Mouse (Mus musculus): ENCODE results near the gene Pax8. TPM values are rescaled to one million over a fixed set of nuclear protein-coding genes. Genes with fewer than 3 reads are reported as not detected.
A peak's percentile ranks its signal among the peaks of the same experiment; 100 is the strongest.

Pax8 gene
- polyA plus RNA-seq, 1 experiment from 2014 or later, result 5.4 TPM

DNA sequence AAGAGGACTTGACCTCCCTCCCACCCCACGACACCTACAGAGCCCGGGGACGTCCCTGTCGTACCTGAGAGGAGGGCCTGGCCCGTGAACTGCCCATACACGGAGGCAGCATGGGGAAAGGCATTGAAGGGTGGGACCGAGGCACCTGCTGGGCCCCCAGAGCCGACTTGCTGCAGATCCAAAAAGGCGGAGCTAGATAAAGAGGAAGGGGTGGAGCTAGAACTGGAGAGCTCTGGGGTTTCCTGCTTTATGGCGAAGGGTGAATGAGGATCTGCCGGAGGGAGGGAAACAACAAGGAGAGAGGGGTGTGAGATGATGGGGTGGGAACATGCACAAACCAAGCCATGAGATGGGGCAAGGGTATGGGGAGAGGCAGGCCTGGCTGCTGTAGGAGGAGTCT, 39.7 kb downstream of the Pax8 start:
- no peaks in the 10 kb centered on the region for H3K36me3 ChIP-seq (ENCODE audit: control insufficient read depth, insufficient read depth, low read length)
- H3K9me3 ChIP-seq (ENCODE audit: control insufficient read depth, low read length), result no peaks in the 10 kb centered on the region
- H3K4me3 ChIP-seq (replicated peaks; ENCODE audit: low read depth, low read length), result no peak overlapping the region
- no peak overlapping the region for H3K9ac ChIP-seq (replicated peaks; ENCODE audit: low read length)
- no peak overlapping the region for H3K4me2 ChIP-seq (ENCODE audit: low read length)
- H3K27me3 ChIP-seq (ENCODE audit: control insufficient read depth, insufficient read depth, low read length), result no peaks in the 10 kb centered on the region
- no peak for ATAC-seq (ENCODE audit: low FRiP score, low TSS enrichment)
- DNase-seq, result no peak
- H3K27ac ChIP-seq (replicated peaks; ENCODE audit: low read depth, low read length), result no peak overlapping the region
- H3K4me1 ChIP-seq (ENCODE audit: control insufficient read depth, insufficient read depth, low read length), result no peaks in the 10 kb centered on the region
- 85% methylated on average over 11 of the region's 11 CpGs for WGBS

DNA sequence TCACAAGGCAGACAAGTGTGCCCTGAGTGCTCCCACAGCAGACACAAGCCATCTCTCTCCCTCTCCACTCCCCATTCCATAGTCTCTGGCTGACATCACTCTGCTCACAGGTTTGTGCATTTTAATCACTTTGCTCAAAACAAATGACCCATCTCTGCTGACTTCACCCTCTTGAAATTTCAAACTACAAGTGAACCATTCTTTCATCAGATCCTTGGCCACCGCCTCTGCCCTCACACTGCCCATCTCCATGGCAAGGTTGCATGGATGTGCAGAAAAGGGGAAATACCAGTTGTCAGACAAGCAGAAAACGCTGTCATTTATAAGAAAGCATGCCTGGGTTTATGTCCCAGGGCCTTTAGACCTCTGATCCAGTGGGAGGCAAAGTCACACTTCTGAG, 40.7 kb downstream of the Pax8 start:
- no peak overlapping the region for H3K4me3 ChIP-seq (replicated peaks; ENCODE audit: low read depth, low read length)
- no peak overlapping the region for H3K27ac ChIP-seq (replicated peaks; ENCODE audit: low read depth, low read length)
- no peaks in the 10 kb centered on the region for H3K36me3 ChIP-seq (ENCODE audit: control insufficient read depth, insufficient read depth, low read length)
- no peaks in the 10 kb centered on the region for H3K4me1 ChIP-seq (ENCODE audit: control insufficient read depth, insufficient read depth, low read length)
- DNase-seq (no peak), ATAC-seq (ENCODE audit: low FRiP score, low TSS enrichment) (no peak)
- H3K9me3 ChIP-seq (ENCODE audit: control insufficient read depth, low read length), result no peaks in the 10 kb centered on the region
- WGBS, result 85% methylated on average over 2 of the region's 2 CpGs
- H3K9ac ChIP-seq (replicated peaks; ENCODE audit: low read length), result no peak overlapping the region
- no peaks in the 10 kb centered on the region for H3K27me3 ChIP-seq (ENCODE audit: control insufficient read depth, insufficient read depth, low read length)
- H3K4me2 ChIP-seq (ENCODE audit: low read length), result no peak overlapping the region

DNA sequence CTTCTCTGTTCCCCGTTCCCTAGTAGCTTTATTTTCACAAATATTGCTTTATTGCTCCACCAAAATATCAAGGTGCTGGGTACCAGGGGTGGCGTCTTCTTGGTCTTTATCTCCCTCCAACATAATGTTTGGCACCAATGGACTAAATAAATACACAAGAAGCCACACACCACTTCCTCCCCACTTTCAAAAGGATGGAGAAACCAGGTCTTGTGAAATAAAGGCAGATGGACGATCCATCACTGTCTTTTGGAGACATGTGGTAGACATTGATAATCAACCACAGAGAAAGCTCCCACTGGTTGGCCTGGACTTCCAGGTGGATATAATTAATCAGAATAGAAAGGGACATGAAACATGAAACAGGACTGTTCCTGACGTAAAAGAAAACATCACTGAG, 45.6 kb downstream of the Pax8 start:
- Histone ChIP-seq H3K27me3 (ENCODE audit: control insufficient read depth, insufficient read depth, low read length) (no peaks in the 10 kb centered on the region; the same call in 1 of the 2 replicates), H3K36me3 (ENCODE audit: control insufficient read depth, insufficient read depth, low read length) (no peaks in the 10 kb centered on the region), H3K4me1 (ENCODE audit: control insufficient read depth, insufficient read depth, low read length) (peaks cover 9% of the 10 kb centered on the region), H3K27ac (replicated peaks; ENCODE audit: low read depth, low read length) (no peak overlapping the region), H3K9me3 (ENCODE audit: control insufficient read depth, low read length) (no peaks in the 10 kb centered on the region), H3K4me2 (ENCODE audit: low read length) (no peak overlapping the region), H3K4me3 (replicated peaks; ENCODE audit: low read depth, low read length) (no peak overlapping the region), H3K9ac (replicated peaks; ENCODE audit: low read length) (no peak overlapping the region)
- DNase-seq (no peak), ATAC-seq (ENCODE audit: low FRiP score, low TSS enrichment) (no peak)
- WGBS, result 94% methylated on average over 4 of the region's 4 CpGs

DNA sequence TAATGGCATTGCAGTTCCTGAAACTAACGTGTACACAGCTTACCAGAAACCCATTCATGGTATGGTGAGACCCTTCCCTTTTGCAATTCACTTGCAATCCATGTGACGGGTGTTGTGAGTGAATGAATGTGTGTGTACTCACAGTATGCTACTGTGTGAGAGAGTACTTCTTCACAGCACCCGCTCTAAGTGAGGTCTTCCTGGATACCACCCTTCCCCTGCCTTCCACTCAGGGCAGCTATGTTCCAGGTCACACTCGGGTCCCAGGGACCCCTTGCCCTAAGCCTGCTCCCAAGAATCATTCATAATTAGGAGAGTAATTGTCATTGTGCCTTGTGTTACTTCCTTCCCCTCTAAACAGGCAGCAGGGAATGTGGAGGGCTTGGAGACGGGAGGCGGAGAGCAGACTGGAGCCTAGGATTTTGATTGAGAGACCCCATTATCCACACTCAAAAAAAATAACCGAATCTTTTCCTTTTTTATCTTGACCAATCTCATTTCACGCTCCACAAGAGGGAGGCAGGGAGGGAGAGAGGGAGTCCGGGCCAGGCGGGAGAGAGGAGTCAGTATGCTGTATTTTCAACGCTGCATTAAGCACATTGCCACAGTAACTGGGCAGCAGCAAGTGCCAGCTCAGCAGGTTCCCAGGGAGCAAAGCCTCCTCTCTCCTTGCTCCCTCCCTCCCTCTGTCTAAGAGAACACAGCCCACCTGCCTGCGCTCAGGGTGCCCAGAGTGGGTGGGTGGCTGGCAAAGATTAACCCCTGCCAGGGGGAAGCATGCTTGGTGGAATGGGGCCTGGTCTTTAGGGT, 47.3 kb downstream of the Pax8 start:
- no peak overlapping the region for H3K4me3 ChIP-seq (replicated peaks; ENCODE audit: low read depth, low read length)
- H3K9ac ChIP-seq (replicated peaks; ENCODE audit: low read length), result no peak overlapping the region; the same call in 1 of the 2 replicates
- peaks cover 9% of the 10 kb centered on the region for H3K4me1 ChIP-seq (ENCODE audit: control insufficient read depth, insufficient read depth, low read length)
- no peaks in the 10 kb centered on the region for H3K36me3 ChIP-seq (ENCODE audit: control insufficient read depth, insufficient read depth, low read length)
- 10% methylated on average over 12 of the region's 12 CpGs for WGBS
- H3K27ac ChIP-seq (replicated peaks; ENCODE audit: low read depth, low read length), result peak overlapping the region; percentile 65
- peak; percentile 78 for DNase-seq
- no peaks in the 10 kb centered on the region for H3K9me3 ChIP-seq (ENCODE audit: control insufficient read depth, low read length)
- peak overlapping the region; percentile 22; the same call in 1 of the 2 replicates for H3K4me2 ChIP-seq (ENCODE audit: low read length)
- peak; percentile 85; the same call in 1 of the 2 replicates for ATAC-seq (ENCODE audit: low FRiP score, low TSS enrichment)
- no peaks in the 10 kb centered on the region; the same call in 1 of the 2 replicates for H3K27me3 ChIP-seq (ENCODE audit: control insufficient read depth, insufficient read depth, low read length)

DNA sequence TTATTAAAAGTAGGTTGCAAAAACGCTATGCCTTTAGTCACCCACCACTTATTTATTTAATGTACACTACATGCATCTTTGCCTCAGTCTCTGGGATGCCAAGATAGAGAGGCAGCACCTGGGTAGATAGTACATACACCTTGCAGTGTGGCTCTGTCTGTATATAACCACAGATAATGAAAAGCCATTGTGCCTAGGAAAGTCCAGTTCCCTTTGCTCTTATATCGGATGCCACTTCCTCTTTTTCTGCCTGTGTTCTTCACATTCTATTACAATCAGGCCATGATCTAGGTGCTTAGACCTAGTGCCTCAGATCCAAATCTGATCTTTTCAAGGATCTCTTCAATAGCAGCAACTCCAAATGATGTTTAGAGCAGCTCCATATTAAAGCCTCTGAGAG, 49.8 kb downstream of the Pax8 start:
- 90% methylated on average over 2 of the region's 2 CpGs for WGBS
- H3K27me3 ChIP-seq (ENCODE audit: control insufficient read depth, insufficient read depth, low read length), result no peaks in the 10 kb centered on the region; the same call in 1 of the 2 replicates

DNA sequence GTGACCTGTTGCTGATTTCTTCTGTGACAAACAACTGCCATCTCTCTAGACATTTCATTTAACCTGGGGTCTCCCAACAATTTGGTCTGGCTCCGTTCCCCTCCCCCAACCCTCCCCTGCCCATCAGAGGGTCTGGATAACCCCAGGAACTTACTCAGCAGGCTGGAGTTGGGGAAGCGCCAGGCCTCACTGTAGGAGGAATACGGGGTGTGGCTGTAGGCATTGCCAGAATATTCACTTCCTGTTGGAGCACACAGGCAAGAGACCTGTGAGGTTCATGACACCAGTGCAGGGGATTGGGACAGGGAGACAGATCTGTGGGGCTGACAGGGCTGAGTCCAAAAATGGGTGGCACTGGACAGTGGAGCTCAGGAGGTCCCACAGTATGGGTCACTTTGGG, 52.6 kb downstream of the Pax8 start:
- ATAC-seq (ENCODE audit: low FRiP score, low TSS enrichment), result no peak
- no peaks in the 10 kb centered on the region for H3K36me3 ChIP-seq (ENCODE audit: control insufficient read depth, insufficient read depth, low read length)
- no peaks in the 10 kb centered on the region for H3K9me3 ChIP-seq (ENCODE audit: control insufficient read depth, low read length)
- peaks cover 3% of the 10 kb centered on the region; the same call in 1 of the 2 replicates for H3K4me1 ChIP-seq (ENCODE audit: control insufficient read depth, insufficient read depth, low read length)
- H3K27me3 ChIP-seq (ENCODE audit: control insufficient read depth, insufficient read depth, low read length), result no peaks in the 10 kb centered on the region; the same call in 1 of the 2 replicates
- H3K4me2 ChIP-seq (ENCODE audit: low read length), result no peak overlapping the region
- H3K27ac ChIP-seq (replicated peaks; ENCODE audit: low read depth, low read length), result no peak overlapping the region
- WGBS, result 82% methylated on average over 3 of the region's 3 CpGs
- no peak overlapping the region for H3K4me3 ChIP-seq (replicated peaks; ENCODE audit: low read depth, low read length)
- no peak for DNase-seq
- no peak overlapping the region for H3K9ac ChIP-seq (replicated peaks; ENCODE audit: low read length)

More for the DNA sequence above, 49.8 kb downstream of the Pax8 start:
- Histone ChIP-seq H3K36me3 (ENCODE audit: control insufficient read depth, insufficient read depth, low read length) (no peaks in the 10 kb centered on the region), H3K4me1 (ENCODE audit: control insufficient read depth, insufficient read depth, low read length) (peaks cover 9% of the 10 kb centered on the region), H3K27ac (replicated peaks; ENCODE audit: low read depth, low read length) (no peak overlapping the region), H3K9ac (replicated peaks; ENCODE audit: low read length) (no peak overlapping the region), H3K4me3 (replicated peaks; ENCODE audit: low read depth, low read length) (no peak overlapping the region), H3K4me2 (ENCODE audit: low read length) (no peak overlapping the region), H3K9me3 (ENCODE audit: control insufficient read depth, low read length) (no peaks in the 10 kb centered on the region)
- DNase-seq (no peak), ATAC-seq (ENCODE audit: low FRiP score, low TSS enrichment) (no peak)

DNA sequence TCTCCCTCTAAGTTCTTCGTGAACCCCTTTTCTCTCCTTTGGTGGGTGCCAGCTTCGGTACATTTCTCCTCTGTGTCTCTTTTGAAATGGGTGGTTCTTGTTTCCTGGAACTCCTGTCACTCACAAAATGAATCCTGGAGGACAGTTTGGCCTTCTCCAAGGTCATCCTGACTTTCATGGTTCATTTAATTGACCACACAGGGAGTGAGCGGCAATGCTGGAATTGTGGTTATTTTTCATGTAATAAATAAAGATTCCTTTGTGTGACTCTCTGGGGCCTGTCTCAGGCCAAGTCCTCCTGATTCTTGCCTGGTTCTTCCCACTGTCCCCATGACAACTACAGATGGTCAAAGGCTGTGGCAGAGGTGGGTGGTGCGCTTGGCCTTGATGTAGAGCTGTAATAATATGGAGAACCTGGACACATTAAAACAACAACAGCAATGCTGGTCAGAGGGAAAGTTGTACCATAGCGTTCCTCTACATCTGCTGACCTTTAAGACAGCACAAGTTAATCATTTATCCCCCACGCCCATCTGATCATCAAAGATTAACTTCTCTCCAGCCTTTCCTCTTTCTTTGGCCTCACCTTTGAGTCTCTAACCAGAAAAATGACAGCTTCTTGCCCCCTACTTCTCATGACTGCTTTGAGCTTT, 54.1 kb downstream of the Pax8 start:
- no peaks in the 10 kb centered on the region for H3K36me3 ChIP-seq (ENCODE audit: control insufficient read depth, insufficient read depth, low read length)
- no peaks in the 10 kb centered on the region for H3K4me1 ChIP-seq (ENCODE audit: control insufficient read depth, insufficient read depth, low read length)
- H3K27me3 ChIP-seq (ENCODE audit: control insufficient read depth, insufficient read depth, low read length), result no peaks in the 10 kb centered on the region; the same call in 1 of the 2 replicates
- no peak for ATAC-seq (ENCODE audit: low FRiP score, low TSS enrichment)
- no peak overlapping the region for H3K4me3 ChIP-seq (replicated peaks; ENCODE audit: low read depth, low read length)
- no peak overlapping the region for H3K4me2 ChIP-seq (ENCODE audit: low read length)
- no peak overlapping the region for H3K9ac ChIP-seq (replicated peaks; ENCODE audit: low read length)
- no peak for DNase-seq
- H3K27ac ChIP-seq (replicated peaks; ENCODE audit: low read depth, low read length), result no peak overlapping the region
- H3K9me3 ChIP-seq (ENCODE audit: control insufficient read depth, low read length), result no peaks in the 10 kb centered on the region
- 94% methylated on average over 6 of the region's 6 CpGs for WGBS

DNA sequence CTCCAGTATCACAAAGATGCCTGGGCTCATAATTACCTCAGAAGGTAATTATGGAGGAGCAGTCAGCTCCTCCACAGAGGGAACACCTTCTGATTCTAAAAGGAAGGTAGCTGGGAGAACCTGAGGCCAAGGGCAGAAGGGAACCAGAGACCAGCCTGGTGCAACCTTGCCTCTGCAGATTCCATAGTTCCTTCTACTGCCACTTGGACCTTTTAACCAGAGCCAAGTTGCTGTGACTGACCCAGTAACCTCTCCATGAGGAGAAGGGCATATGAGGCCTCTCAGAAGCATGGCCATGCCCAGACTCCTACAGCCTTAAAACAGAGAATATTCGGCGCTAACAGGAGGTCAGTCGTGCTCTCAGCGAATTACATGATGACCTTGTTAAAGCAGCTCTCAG, 57.8 kb downstream of the Pax8 start:
- no peak overlapping the region for H3K4me2 ChIP-seq (ENCODE audit: low read length)
- no peak overlapping the region for H3K4me3 ChIP-seq (replicated peaks; ENCODE audit: low read depth, low read length)
- 0 out of 2 replicates have a peak, but pooled peaks cover 2% of the 10 kb centered on the region for H3K4me1 ChIP-seq (ENCODE audit: control insufficient read depth, insufficient read depth, low read length)
- no peak for DNase-seq
- no peak for ATAC-seq (ENCODE audit: low FRiP score, low TSS enrichment)
- WGBS, result 92% methylated on average over 4 of the region's 4 CpGs
- H3K9ac ChIP-seq (replicated peaks; ENCODE audit: low read length), result no peak overlapping the region
- no peaks in the 10 kb centered on the region for H3K36me3 ChIP-seq (ENCODE audit: control insufficient read depth, insufficient read depth, low read length)
- H3K9me3 ChIP-seq (ENCODE audit: control insufficient read depth, low read length), result no peaks in the 10 kb centered on the region
- H3K27ac ChIP-seq (replicated peaks; ENCODE audit: low read depth, low read length), result no peak overlapping the region
- no peaks in the 10 kb centered on the region for H3K27me3 ChIP-seq (ENCODE audit: control insufficient read depth, insufficient read depth, low read length)

Data from midbrain, embryonic 14.5 days (tissue).